Mouse (Mus musculus) liver, adult 2 months (tissue): ENCODE data around the gene Alox12. TPM values are rescaled to one million over a fixed set of nuclear protein-coding genes. Genes with fewer than 3 reads are reported as not detected.

Experiments used
- DNase-seq: peaks from one replicate; pipeline ENCODE4 v3.0.0-alpha.2; 2011; ENCODE audit warnings: low read depth, low spot score; ENCODE audit errors: extremely low read depth
- H3K27ac ChIP-seq: fragments of 200-500 bp; replicated peaks from 2 replicates; pipeline ENCODE4 v1.5.1; 2012; ENCODE audit warnings: low read depth, mild to moderate bottlenecking, control low read depth, inconsistent platforms, low read length; ENCODE audit not compliant: insufficient read depth
- H3K27me3 ChIP-seq: fragments of 200-500 bp; 2 replicates; pipeline ENCODE4 v1.6.1; 2012; ENCODE audit warnings: mild to moderate bottlenecking, moderate library complexity, low read length, inconsistent platforms; ENCODE audit not compliant: control insufficient read depth, insufficient read depth
- H3K36me3 ChIP-seq: fragments of 200-500 bp; 2 replicates; pipeline ENCODE4 v1.6.1; 2012; ENCODE audit warnings: low read length, inconsistent platforms; ENCODE audit not compliant: control insufficient read depth, insufficient read depth
- H3K4me1 ChIP-seq: fragments of 200-500 bp; 2 replicates; pipeline ENCODE4 v1.6.1; 2011; ENCODE audit warnings: low read length; ENCODE audit not compliant: control insufficient read depth, insufficient read depth
- H3K4me3 ChIP-seq: fragments of 200-500 bp; 2 replicates; pipeline ENCODE4 v1.5.1; 2011; ENCODE audit warnings: low read depth, mild to moderate bottlenecking, control low read depth, low read length, moderate library complexity; ENCODE audit not compliant: insufficient read depth
- H3K79me2 ChIP-seq: fragments of 200-500 bp; 2 replicates; pipeline ENCODE4 v1.6.1; 2012; ENCODE audit warnings: inconsistent platforms, mild to moderate bottlenecking, low read length, moderate library complexity; ENCODE audit not compliant: control insufficient read depth, insufficient read depth
- H3K9ac ChIP-seq: fragments of 200-500 bp; 2 replicates; pipeline ENCODE4 v1.6.1; 2012; ENCODE audit warnings: low read depth, mild to moderate bottlenecking, control low read depth, inconsistent platforms, low read length
- CTCF ChIP-seq: fragments of 200-500 bp; IDR thresholded peaks from 2 replicates; pipeline ENCODE4 v1.5.1; 2011; ENCODE audit warnings: low read depth, low read length, control low read depth
- POLR2A ChIP-seq: fragments of 200-500 bp; IDR thresholded peaks from 2 replicates; pipeline ENCODE4 v1.6.1; 2011; ENCODE audit warnings: low read length, control low read depth; ENCODE audit not compliant: insufficient read depth; ENCODE audit errors: extremely low read depth
- WGBS: fragments of 180-500 bp; shearing (Covaris S2); methylation state at CpG from one replicate; pipeline ENCODE4 v1.1.7; 2018; 5-methylcytosine and 5-hydroxymethylcytosine counted together
- polyA plus RNA-seq: library from polyadenylated mRNA; depleted of rRNA; stranded (reverse); fragments of >200 nt; gene quantifications from 2 replicates; pipeline ENCODE4 v1.2.3, GENCODE M21; 2012; rRNA removed
- total RNA-seq: library from RNA; depleted of rRNA; stranded (reverse); fragments of >200 nt; gene quantifications from 2 replicates; pipeline ENCODE4 v1.2.3, GENCODE M21; 2014; rRNA removed

Alox12 gene
- total and polyA plus RNA-seq, 2 experiments = 0.09 to 0.28 TPM

- TF ChIP-seq CTCF (no peak), POLR2A (no peak)
- WGBS = 84% methylated on average over 4 of the region's 4 CpGs
- DNase-seq = no peak
- no peaks in the 10 kb centered on the region for H3K27me3 ChIP-seq
- H3K9ac ChIP-seq = no peak overlapping the region
- H3K4me1 ChIP-seq = peaks cover 2% of the 10 kb centered on the region; the same call in 1 of the 2 replicates
- H3K79me2 ChIP-seq = no peaks in the 10 kb centered on the region
- no peak overlapping the region for H3K4me3 ChIP-seq
- H3K27ac ChIP-seq = no peak overlapping the region
- H3K36me3 ChIP-seq = no peaks in the 10 kb centered on the region
These were observed 63.0 kb downstream of the Alox12 start for GRCm38 (mm10) chr11:70192157-70192556.

Other genes starting within 250 kb of the Alox12 start
- 314 and 344 TPM in 2 replicates for gene Acadvl, start 239.9 kb downstream of the Alox12 start, total RNA-seq
- gene Acadvl, start 239.9 kb downstream of the Alox12 start, polyA plus RNA-seq = 302 and 314 TPM in 2 replicates
- 0.37 and 1.0 TPM in 2 replicates for gene Dlg4, start 238.4 kb downstream of the Alox12 start, total RNA-seq
- 1.1 and 1.3 TPM in 2 replicates for gene Dlg4, start 238.4 kb downstream of the Alox12 start, polyA plus RNA-seq
- 531 and 680 TPM in 2 replicates for gene Asgr1, start 201.3 kb downstream of the Alox12 start, total RNA-seq
- 730 and 786 TPM in 2 replicates for gene Asgr1, start 201.3 kb downstream of the Alox12 start, polyA plus RNA-seq
- 166 and 194 TPM in 2 replicates for gene Asgr2, start 162.7 kb downstream of the Alox12 start, total RNA-seq
- gene Asgr2, start 162.7 kb downstream of the Alox12 start, polyA plus RNA-seq = 212 and 216 TPM in 2 replicates
- 0.27 TPM in 1 of 2 replicates, not detected in the other for gene Mgl2, start 125.0 kb downstream of the Alox12 start, total RNA-seq
- gene Mgl2, start 125.0 kb downstream of the Alox12 start, polyA plus RNA-seq = 0.06 and 0.09 TPM in 2 replicates
- gene Clec10a, start 99.2 kb downstream of the Alox12 start, total RNA-seq = 0.55 and 0.67 TPM in 2 replicates
- gene Clec10a, start 99.2 kb downstream of the Alox12 start, polyA plus RNA-seq = 0.27 and 0.95 TPM in 2 replicates
- gene Slc16a11, start 42.6 kb downstream of the Alox12 start, total RNA-seq = 6.6 and 12.5 TPM in 2 replicates
- 37.1 and 84.4 TPM in 2 replicates for gene Slc16a11, start 42.6 kb downstream of the Alox12 start, polyA plus RNA-seq
- 0.47 and 1.3 TPM in 2 replicates for gene Slc16a13, start 34.3 kb downstream of the Alox12 start, total RNA-seq
- 1.7 and 3.3 TPM in 2 replicates for gene Slc16a13, start 34.3 kb downstream of the Alox12 start, polyA plus RNA-seq
- 0.74 and 0.81 TPM in 2 replicates for gene Bcl6b, start 25.6 kb downstream of the Alox12 start, total RNA-seq
- gene Bcl6b, start 25.6 kb downstream of the Alox12 start, polyA plus RNA-seq = 0.56 and 1.3 TPM in 2 replicates
- gene 0610010K14Rik, start 17.4 kb downstream of the Alox12 start, total RNA-seq = 6.5 and 9.9 TPM in 2 replicates
- 30.6 and 34.0 TPM in 2 replicates for gene 0610010K14Rik, start 17.4 kb downstream of the Alox12 start, polyA plus RNA-seq
- gene Gm21988, start 15.5 kb downstream of the Alox12 start, total RNA-seq = 0.28 and 1.5 TPM in 2 replicates
- 5.8 and 6.8 TPM in 2 replicates for gene Gm21988, start 15.5 kb downstream of the Alox12 start, polyA plus RNA-seq
- 7.7 and 9.3 TPM in 2 replicates for gene Rnasek, start 15.5 kb downstream of the Alox12 start, total RNA-seq
- 158 and 176 TPM in 2 replicates for gene Rnasek, start 15.5 kb downstream of the Alox12 start, polyA plus RNA-seq
- gene Alox12e, start 67.3 kb upstream of the Alox12 start, total RNA-seq = not detected in 2 replicates
- not detected in 2 replicates for gene Alox12e, start 67.3 kb upstream of the Alox12 start, polyA plus RNA-seq
- gene Alox15, start 96.7 kb upstream of the Alox12 start, total RNA-seq = 0.07 and 0.09 TPM in 2 replicates
- gene Alox15, start 96.7 kb upstream of the Alox12 start, polyA plus RNA-seq = 0.10 TPM in 1 of 2 replicates, not detected in the other
- 3.1 and 3.3 TPM in 2 replicates for gene Pelp1, start 154.7 kb upstream of the Alox12 start, total RNA-seq
- 7.7 and 7.9 TPM in 2 replicates for gene Pelp1, start 154.7 kb upstream of the Alox12 start, polyA plus RNA-seq
- gene Arrb2, start 177.3 kb upstream of the Alox12 start, total RNA-seq = 9.5 and 11.5 TPM in 2 replicates
- gene Arrb2, start 177.3 kb upstream of the Alox12 start, polyA plus RNA-seq = 14.7 and 22.2 TPM in 2 replicates
- 11.2 and 13.3 TPM in 2 replicates for gene Med11, start 196.6 kb upstream of the Alox12 start, total RNA-seq
- 9.4 and 10.4 TPM in 2 replicates for gene Med11, start 196.6 kb upstream of the Alox12 start, polyA plus RNA-seq
- gene Zmynd15, start 204.1 kb upstream of the Alox12 start, total RNA-seq = 0.74 and 1.5 TPM in 2 replicates
- gene Zmynd15, start 204.1 kb upstream of the Alox12 start, polyA plus RNA-seq = 2.1 and 4.4 TPM in 2 replicates
- 5.7 and 10.2 TPM in 2 replicates for gene Cxcl16, start 204.6 kb upstream of the Alox12 start, total RNA-seq
- gene Cxcl16, start 204.6 kb upstream of the Alox12 start, polyA plus RNA-seq = 7.2 and 10.2 TPM in 2 replicates
- gene Tm4sf5, start 249.9 kb upstream of the Alox12 start, total RNA-seq = not detected in 2 replicates
- gene Tm4sf5, start 249.9 kb upstream of the Alox12 start, polyA plus RNA-seq = not detected in 2 replicates